Mouse (Mus musculus) heart, adult 2 months (tissue): ENCODE measurements around the gene Grap.

ENCODE experiments used
- CTCF ChIP-seq: fragments of 200-600 bp; IDR thresholded peaks from 2 replicates; pipeline ENCODE4 v1.8.1; 2022; ENCODE audit warnings: antibody characterized with exemption, mild to moderate bottlenecking, moderate library complexity
- EP300 ChIP-seq: fragments of 200-500 bp; IDR thresholded peaks from 2 replicates; pipeline ENCODE4 v1.6.1; 2011; ENCODE audit warnings: low read depth, low read length, control low read depth; ENCODE audit not compliant: insufficient read depth
- POLR2A ChIP-seq: fragments of 200-500 bp; IDR thresholded peaks from 2 replicates; pipeline ENCODE4 v1.6.1; 2011; ENCODE audit warnings: mild to moderate bottlenecking, low read depth, low read length, control low read depth; ENCODE audit not compliant: insufficient read depth

DNA sequence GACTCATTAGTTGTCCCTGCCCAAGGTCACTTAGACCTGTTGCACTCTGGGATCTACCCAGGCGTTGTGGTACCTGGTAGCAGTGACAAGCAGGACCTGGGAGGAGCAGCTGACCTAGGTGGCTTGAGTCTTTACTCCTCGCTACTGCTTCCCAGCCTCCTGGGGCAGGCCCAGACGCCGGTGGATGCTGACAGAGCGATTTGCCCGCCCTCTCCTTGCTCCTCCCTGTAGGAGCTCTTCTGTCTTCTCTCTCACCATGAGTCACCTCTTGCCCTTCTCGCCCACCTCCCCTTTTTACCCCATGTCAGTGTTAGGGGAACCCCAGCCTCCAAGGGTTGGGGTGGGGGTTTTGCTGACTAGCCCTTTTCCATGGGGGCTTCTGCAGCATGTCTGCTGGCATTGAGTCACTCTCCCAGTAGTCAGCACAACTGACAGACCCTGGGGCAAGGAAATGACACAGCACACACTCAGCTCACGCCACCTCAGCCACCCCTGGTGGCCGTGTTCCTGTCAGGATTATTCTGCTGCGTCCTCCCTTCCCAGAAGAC lies 33.9 kb downstream of the Grap start:
- no peak for TF ChIP-seq POLR2A
- no peak for TF ChIP-seq CTCF
- TF ChIP-seq EP300, result no peak
